Mouse (Mus musculus) liver, adult 2 months (tissue): ENCODE results near the gene Yod1. TPM values are rescaled to one million over a fixed set of nuclear protein-coding genes. Genes with fewer than 3 reads are reported as not detected.

Experiments used
- DNase-seq: peaks from one replicate; pipeline ENCODE4 v3.0.0-alpha.2; 2011; ENCODE audit warnings: low read depth, low spot score; ENCODE audit errors: extremely low read depth
- H3K27ac ChIP-seq: fragments of 200-500 bp; replicated peaks from 2 replicates; pipeline ENCODE4 v1.5.1; 2012; ENCODE audit warnings: low read depth, mild to moderate bottlenecking, control low read depth, inconsistent platforms, low read length; ENCODE audit not compliant: insufficient read depth
- H3K27me3 ChIP-seq: fragments of 200-500 bp; 2 replicates; pipeline ENCODE4 v1.6.1; 2012; ENCODE audit warnings: mild to moderate bottlenecking, moderate library complexity, low read length, inconsistent platforms; ENCODE audit not compliant: control insufficient read depth, insufficient read depth
- H3K36me3 ChIP-seq: fragments of 200-500 bp; 2 replicates; pipeline ENCODE4 v1.6.1; 2012; ENCODE audit warnings: low read length, inconsistent platforms; ENCODE audit not compliant: control insufficient read depth, insufficient read depth
- H3K4me1 ChIP-seq: fragments of 200-500 bp; 2 replicates; pipeline ENCODE4 v1.6.1; 2011; ENCODE audit warnings: low read length; ENCODE audit not compliant: control insufficient read depth, insufficient read depth
- H3K4me3 ChIP-seq: fragments of 200-500 bp; 2 replicates; pipeline ENCODE4 v1.5.1; 2011; ENCODE audit warnings: low read depth, mild to moderate bottlenecking, control low read depth, low read length, moderate library complexity; ENCODE audit not compliant: insufficient read depth
- H3K79me2 ChIP-seq: fragments of 200-500 bp; 2 replicates; pipeline ENCODE4 v1.6.1; 2012; ENCODE audit warnings: inconsistent platforms, mild to moderate bottlenecking, low read length, moderate library complexity; ENCODE audit not compliant: control insufficient read depth, insufficient read depth
- H3K9ac ChIP-seq: fragments of 200-500 bp; 2 replicates; pipeline ENCODE4 v1.6.1; 2012; ENCODE audit warnings: low read depth, mild to moderate bottlenecking, control low read depth, inconsistent platforms, low read length
- CTCF ChIP-seq: fragments of 200-500 bp; IDR thresholded peaks from 2 replicates; pipeline ENCODE4 v1.5.1; 2011; ENCODE audit warnings: low read depth, low read length, control low read depth
- POLR2A ChIP-seq: fragments of 200-500 bp; IDR thresholded peaks from 2 replicates; pipeline ENCODE4 v1.6.1; 2011; ENCODE audit warnings: low read length, control low read depth; ENCODE audit not compliant: insufficient read depth; ENCODE audit errors: extremely low read depth
- WGBS: fragments of 180-500 bp; shearing (Covaris S2); methylation state at CpG from one replicate; pipeline ENCODE4 v1.1.7; 2018; 5-methylcytosine and 5-hydroxymethylcytosine counted together
- polyA plus RNA-seq: library from polyadenylated mRNA; depleted of rRNA; stranded (reverse); fragments of >200 nt; gene quantifications from 2 replicates; pipeline ENCODE4 v1.2.3, GENCODE M21; 2012
- total RNA-seq: library from RNA; depleted of rRNA; stranded (reverse); fragments of >200 nt; gene quantifications from 2 replicates; pipeline ENCODE4 v1.2.3, GENCODE M21; 2014

Yod1 gene
- total and polyA plus RNA-seq, 2 experiments = 1.3 to 9.0 TPM

- peak; percentile 95 for DNase-seq
- Histone ChIP-seq H3K27me3 (no peaks in the 10 kb centered on the region), H3K9ac (peak within 1 kb of the TSS; percentile 83), H3K79me2 (peaks cover 15% of the 10 kb centered on the region; the same call in 1 of the 2 replicates), H3K4me1 (peaks cover 7% of the 10 kb centered on the region), H3K27ac (peak within 1 kb of the TSS; percentile 89), H3K4me3 (peak within 1 kb of the TSS; percentile 80), H3K36me3 (peaks cover 13% of the 10 kb centered on the region)
- TF ChIP-seq CTCF (no peak), POLR2A (peak; percentile 77)
- WGBS = under 1% methylated on average over 38 of the region's 38 CpGs
These were observed 1.4 kb upstream of the Yod1 start, which contains the start of gene Gm29427 for GRCm38 (mm10) chr1:130715561-130716217. Gm29427 (minus strand) TSS chr1:130715799.

GRCm38 (mm10) chr1:130716218-130716512, 962 bp upstream of the Yod1 start:
- 2% methylated on average over 3 of the region's 3 CpGs for WGBS
- H3K36me3 ChIP-seq = peaks cover 8% of the 10 kb centered on the region; the same call in 1 of the 2 replicates
- TF ChIP-seq POLR2A (no peak), CTCF (no peak)
- no peak for DNase-seq
- peak overlapping the region; percentile 80 for H3K4me3 ChIP-seq
- H3K27me3 ChIP-seq = no peaks in the 10 kb centered on the region
- H3K4me1 ChIP-seq = peaks cover 8% of the 10 kb centered on the region
- peak overlapping the region; percentile 83 for H3K9ac ChIP-seq
- H3K27ac ChIP-seq = peak overlapping the region; percentile 89
- H3K79me2 ChIP-seq = peaks cover 18% of the 10 kb centered on the region; the same call in 1 of the 2 replicates

GRCm38 (mm10) chr1:130716513-130717290, 425 bp upstream of the Yod1 start:
- DNase-seq = peak; percentile 66
- under 1% methylated on average over 42 of the region's 42 CpGs for WGBS
- Histone ChIP-seq H3K4me1 (peaks cover 8% of the 10 kb centered on the region), H3K27me3 (no peaks in the 10 kb centered on the region), H3K36me3 (peaks cover 4% of the 10 kb centered on the region; the same call in 1 of the 2 replicates), H3K27ac (peak overlapping the region; percentile 89), H3K79me2 (peaks cover 18% of the 10 kb centered on the region; the same call in 1 of the 2 replicates), H3K9ac (peak overlapping the region; percentile 83), H3K4me3 (peak overlapping the region; percentile 80)
- TF ChIP-seq POLR2A (0 out of 2 replicates have a peak, but pooled peaks have one; percentile 25), CTCF (no peak)

GRCm38 (mm10) chr1:130724206-130724605, 7.1 kb downstream of the Yod1 start:
- peaks cover 6% of the 10 kb centered on the region for H3K4me1 ChIP-seq
- WGBS = 34% methylated on average over 5 of the region's 5 CpGs
- peak; percentile 55 for DNase-seq
- no peak overlapping the region for H3K9ac ChIP-seq
- H3K4me3 ChIP-seq = no peak overlapping the region
- H3K27ac ChIP-seq = no peak overlapping the region
- peaks cover 6% of the 10 kb centered on the region for H3K36me3 ChIP-seq
- peaks cover 3% of the 10 kb centered on the region; the same call in 1 of the 2 replicates for H3K79me2 ChIP-seq
- no peak for TF ChIP-seq POLR2A
- TF ChIP-seq CTCF = no peak
- no peaks in the 10 kb centered on the region for H3K27me3 ChIP-seq

- TF ChIP-seq CTCF (no peak), POLR2A (no peak)
- peaks cover 4% of the 10 kb centered on the region for H3K4me1 ChIP-seq
- H3K4me3 ChIP-seq = no peak overlapping the region
- no peak for DNase-seq
- H3K79me2 ChIP-seq = no peaks in the 10 kb centered on the region
- no peak overlapping the region for H3K27ac ChIP-seq
- WGBS = 98% methylated on average over 2 of the region's 2 CpGs
- no peaks in the 10 kb centered on the region for H3K27me3 ChIP-seq
- H3K9ac ChIP-seq = no peak overlapping the region
- H3K36me3 ChIP-seq = peaks cover 6% of the 10 kb centered on the region
These were observed 9.3 kb downstream of the Yod1 start for GRCm38 (mm10) chr1:130726396-130726795.

- Histone ChIP-seq H3K36me3 (peaks cover 6% of the 10 kb centered on the region), H3K27ac (no peak overlapping the region), H3K9ac (no peak overlapping the region), H3K4me3 (no peak overlapping the region), H3K4me1 (peaks cover 8% of the 10 kb centered on the region), H3K27me3 (no peaks in the 10 kb centered on the region), H3K79me2 (no peaks in the 10 kb centered on the region)
- TF ChIP-seq POLR2A = no peak
- no peak for TF ChIP-seq CTCF
- no peak for DNase-seq
- 70% methylated on average over 1 of the region's 1 CpGs for WGBS
These were observed 10.9 kb downstream of the Yod1 start for GRCm38 (mm10) chr1:130728070-130728469.
